Comparison of ENCODE assay signal across 20 mouse cellular contexts in genomic region chr2:11119301-11119700, GRCm38 (mm10). TPM values are rescaled to one million over a fixed set of nuclear protein-coding genes. Genes with fewer than 3 reads are reported as not detected.
DNase-seq lines count a peak whose midpoint lies in the region; ATAC-seq and TF ChIP-seq lines count a peak whose summit lies in the region.
"Had no signal": no experiment of that assay in that cellular context is flagged by ENCODE, and none has a peak within 500 bp of the region (broad histone marks: within the 10 kb centered on the region; RNA-seq: fewer than 3 reads in every experiment).

No protein-coding gene starts in this region.

- H3K9ac ChIP-seq in kidney, embryonic 14.5 days (ENCODE audit: low read depth, low read length) = no peak overlapping the region
- H3K9ac ChIP-seq: embryonic facial prominence, embryonic 13.5 days; forebrain, embryonic 15.5 days; limb, embryonic 12.5 days; liver, embryonic 13.5 days; neural tube, embryonic 12.5 days had no signal

- H3K4me3 ChIP-seq in gastrocnemius, adult 2 months = peak overlapping the region; percentile 21; the same call in 1 of the 2 replicates
- H3K4me3 ChIP-seq in spleen, adult 2 months (ENCODE audit: extremely low read depth, insufficient read depth, insufficient read length) = no peak overlapping the region
- no peak overlapping the region for H3K4me3 ChIP-seq in kidney, embryonic 14.5 days (ENCODE audit: low read length)
- no peak overlapping the region for H3K4me3 ChIP-seq in layer of hippocampus, adult 2 months
- H3K4me3 ChIP-seq: embryonic facial prominence, embryonic 13.5 days; forebrain, embryonic 15.5 days; hindbrain, embryonic 10.5 days; limb, embryonic 12.5 days; liver, embryonic 13.5 days; midbrain, embryonic 10.5 days; neural tube, embryonic 12.5 days had no signal

- no peaks in the 10 kb centered on the region for H3K36me3 ChIP-seq in spleen, adult 2 months (ENCODE audit: control insufficient read depth, insufficient read depth, low read length)
- no peaks in the 10 kb centered on the region for H3K36me3 ChIP-seq in kidney, embryonic 14.5 days (ENCODE audit: control insufficient read depth, insufficient read depth, low read length)
- H3K36me3 ChIP-seq: embryonic facial prominence, embryonic 13.5 days; forebrain, embryonic 15.5 days; hindbrain, embryonic 10.5 days; limb, embryonic 12.5 days; liver, embryonic 13.5 days; midbrain, embryonic 10.5 days; neural tube, embryonic 12.5 days had no signal

- peak; percentile 40 for DNase-seq in gastrocnemius, adult 2 months
- DNase-seq in gastrocnemius, postnatal 14 days = no peak
- no peak for DNase-seq in spleen, adult 2 months (ENCODE audit: low read depth in 1 of 2, low spot score in 2 of 2)
- no peak for DNase-seq in spleen, postnatal 4 days (ENCODE audit: low spot score in 2 of 2)
- DNase-seq in mesoderm, embryonic 11.5 days (ENCODE audit: low read depth, low spot score) = peak; percentile 13
- no peak for DNase-seq in layer of hippocampus, adult 2 months (ENCODE audit: low spot score in 2 of 2)
- DNase-seq in layer of hippocampus, postnatal 14 days (ENCODE audit: low spot score in 2 of 2) = no peak
- DNase-seq: adrenal gland, postnatal 25 days; cerebellum, adult 11 months; cerebellum, postnatal 14 days; heart, adult 18-20 months; liver, embryonic 13.5 days had no signal

- H3K4me1 ChIP-seq in spleen, adult 2 months (ENCODE audit: control insufficient read depth, insufficient read depth, insufficient read length) = no peaks in the 10 kb centered on the region
- no peaks in the 10 kb centered on the region for H3K4me1 ChIP-seq in kidney, embryonic 14.5 days (ENCODE audit: control insufficient read depth, insufficient read depth, low read length)
- H3K4me1 ChIP-seq: embryonic facial prominence, embryonic 13.5 days; forebrain, embryonic 15.5 days; hindbrain, embryonic 10.5 days; limb, embryonic 12.5 days; liver, embryonic 13.5 days; midbrain, embryonic 10.5 days; neural tube, embryonic 12.5 days had no signal

- H3K4me2 ChIP-seq in kidney, embryonic 14.5 days (replicated peaks; ENCODE audit: low read depth, low read length) = no peak overlapping the region
- H3K4me2 ChIP-seq: embryonic facial prominence, embryonic 13.5 days; forebrain, embryonic 15.5 days; limb, embryonic 12.5 days; liver, embryonic 13.5 days; neural tube, embryonic 12.5 days had no signal

- H3K9me3 ChIP-seq in kidney, embryonic 14.5 days (ENCODE audit: control insufficient read depth, low read length) = no peaks in the 10 kb centered on the region
- H3K9me3 ChIP-seq: embryonic facial prominence, embryonic 13.5 days; forebrain, embryonic 15.5 days; hindbrain, embryonic 10.5 days; limb, embryonic 12.5 days; liver, embryonic 13.5 days; midbrain, embryonic 10.5 days; neural tube, embryonic 12.5 days had no signal

- intact Hi-C loops in gastrocnemius, adult 2 months (cut with DNase I) = loop anchor here (5.0 to 10.0 kb wide), 2 partner anchors 53 to 166 kb away; partner anchors contain the start of gene Prkcq
- intact Hi-C loops in gastrocnemius, postnatal 14 days (cut with DNase I; ENCODE audit: low total_unique reads) = loop anchor here (10.0 kb wide), 1 partner anchor 166 kb away; no protein-coding TSS in a partner anchor

- ATAC-seq in kidney, embryonic 14.5 days (ENCODE audit: low FRiP score, low TSS enrichment) = peak; percentile 43; the same call in 1 of the 2 replicates
- ATAC-seq: forebrain, embryonic 15.5 days; hindbrain, postnatal 0 days had no signal

- no peaks in the 10 kb centered on the region for H3K27me3 ChIP-seq in spleen, adult 2 months (ENCODE audit: control insufficient read depth, insufficient read depth, low read length)
- no peaks in the 10 kb centered on the region for H3K27me3 ChIP-seq in kidney, embryonic 14.5 days (ENCODE audit: control insufficient read depth, insufficient read depth, low read length)
- H3K27me3 ChIP-seq: embryonic facial prominence, embryonic 13.5 days; forebrain, embryonic 15.5 days; limb, embryonic 12.5 days; liver, embryonic 13.5 days; neural tube, embryonic 12.5 days had no signal

- peak overlapping the region; percentile 82 for H3K27ac ChIP-seq in gastrocnemius, adult 2 months
- peak overlapping the region; percentile 21; the same call in 1 of the 2 replicates for H3K27ac ChIP-seq in spleen, adult 2 months (ENCODE audit: insufficient read depth, low read length)
- no peak overlapping the region for H3K27ac ChIP-seq in kidney, embryonic 14.5 days (ENCODE audit: low read depth, low read length)
- H3K27ac ChIP-seq in layer of hippocampus, adult 2 months = no peak overlapping the region
- H3K27ac ChIP-seq: embryonic facial prominence, embryonic 13.5 days; forebrain, embryonic 15.5 days; hindbrain, embryonic 10.5 days; hindbrain, postnatal 0 days; limb, embryonic 12.5 days; liver, embryonic 13.5 days; midbrain, embryonic 10.5 days; neural tube, embryonic 12.5 days had no signal

- no peak for TF ChIP-seq CTCF in gastrocnemius, adult 2 months (IDR thresholded peaks at IDR 0.05)
- TF ChIP-seq CTCF in spleen, adult 2 months (IDR thresholded peaks at IDR 0.05; ENCODE audit: extremely low read depth, insufficient read depth, insufficient read length, insufficient replicate concordance) = no peak
- no peak for TF ChIP-seq CTCF in layer of hippocampus, adult 2 months (conservative IDR thresholded peaks at IDR 0.05)

- WGBS in spleen, adult 2 months = 60% methylated on average over 9 of the region's 9 CpGs
- WGBS in kidney, embryonic 14.5 days = 24% methylated on average over 9 of the region's 9 CpGs

- TF ChIP-seq POLR2A in spleen, adult 2 months (IDR thresholded peaks at IDR 0.05; ENCODE audit: low read depth, low read length) = no peak

RNA-seq across cellular contexts. Expression of gene Prkcq, which starts 52.6 kb away (rescaled TPM):
- total RNA-seq in gastrocnemius, adult 2 months (2021) = 10 to 100 TPM; 75.5 to 85.1 TPM
- 10 to 100 TPM; 42.0 to 47.9 TPM for total RNA-seq in gastrocnemius, postnatal 14 days (2021)
- polyA plus RNA-seq in spleen, adult 2 months (2012; rRNA removed) = 9.3 and 11.2 TPM in 2 replicates
- polyA plus RNA-seq in kidney, embryonic 14.5 days (2014; fragmentation: Nextera tagmentation; extraction: Ambion mirVana) = 1.8 and 3.3 TPM in 2 replicates
- 1 to 10 TPM; 7.4 to 8.9 TPM for total RNA-seq in layer of hippocampus, adult 2 months (2021)
- total RNA-seq in layer of hippocampus, postnatal 14 days (2021) = 10 to 100 TPM; 14.3 to 15.2 TPM

Comparison
In these comparisons a context has a peak if more than half of its experiments do, and no peak if none do; other contexts are left out.
1. DNase-seq: peak in gastrocnemius, adult 2 months (single experiment) and mesoderm, embryonic 11.5 days (single experiment); none in gastrocnemius, postnatal 14 days (single experiment), spleen, adult 2 months (0 of 2), spleen, postnatal 4 days (0 of 2), layer of hippocampus, adult 2 months (0 of 2) and layer of hippocampus, postnatal 14 days (0 of 2).
2. H3K27ac ChIP-seq: peak in gastrocnemius, adult 2 months (single experiment) and spleen, adult 2 months (single experiment); none in kidney, embryonic 14.5 days (single experiment) and layer of hippocampus, adult 2 months (single experiment).